Mouse (Mus musculus) E14TG2a.4 (cell line): ENCODE results near the gene Pdzrn4.

ENCODE experiments used
- CTCF ChIP-seq: conservative IDR thresholded peaks from 2 replicates; pipeline ENCODE4 v1.5.1; 2014; ENCODE audit warnings: low read length
- NANOG ChIP-seq: IDR thresholded peaks from 2 replicates; pipeline ENCODE4 v1.6.1; 2014; ENCODE audit warnings: borderline replicate concordance, low read length, mixed read lengths

DNA sequence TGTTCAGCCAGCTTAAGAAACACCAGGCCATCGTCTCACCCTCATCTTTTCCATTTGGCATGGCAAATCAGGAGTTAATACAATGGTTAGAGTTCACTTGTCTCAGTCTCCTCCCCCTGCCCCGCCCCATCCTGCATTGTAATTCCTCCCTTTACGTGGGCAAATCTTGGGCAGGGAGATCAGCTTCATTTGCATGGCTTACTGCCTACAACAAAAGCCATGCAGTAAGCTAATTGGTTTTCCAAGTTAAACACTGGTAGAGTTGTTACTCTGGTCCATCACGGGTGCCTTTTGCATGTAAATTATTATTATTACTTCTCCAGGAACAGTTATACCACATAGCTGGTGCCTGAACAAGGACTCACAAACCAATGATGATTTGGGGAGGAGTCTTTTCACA lies 18.6 kb downstream of the Pdzrn4 start:
- TF ChIP-seq CTCF (no peak), NANOG (no peak)
